Mouse (Mus musculus) bone marrow, adult 2 months (tissue): ENCODE data around the gene Esyt3.

ENCODE experiments used
- CTCF ChIP-seq: fragments of 200-500 bp; IDR thresholded peaks from 2 replicates; pipeline ENCODE4 v1.5.1; 2011; ENCODE audit warnings: low read length, control low read depth; ENCODE audit not compliant: control insufficient read depth, insufficient read depth
- POLR2A ChIP-seq: fragments of 200-500 bp; IDR thresholded peaks from 2 replicates; pipeline ENCODE4 v1.6.1; 2011; ENCODE audit warnings: low read depth, mild to moderate bottlenecking, control low read depth, low read length, borderline replicate concordance; ENCODE audit not compliant: control insufficient read depth

- no peak for TF ChIP-seq POLR2A
- TF ChIP-seq CTCF: no peak
These were observed 655 bp upstream of the Esyt3 start for GRCm38 (mm10) chr9:99359012-99359411.
